Mouse (Mus musculus) liver, postnatal 0 days (tissue): ENCODE results near the gene Slc4a3. TPM values are rescaled to one million over a fixed set of nuclear protein-coding genes. Genes with fewer than 3 reads are reported as not detected.

Experiments used
- ATAC-seq: fragments of 200-750 bp; cut with Nextera tagmentation; 2 replicates; pipeline ENCODE4 v1.8.0; 2017; ENCODE audit warnings: mild to moderate bottlenecking, moderate library complexity
- DNase-seq: peaks from one replicate; pipeline ENCODE4 v3.0.0-alpha.2; 2016
- H3K27ac ChIP-seq: fragments of 300-500 bp; sonication (generic); 2 replicates; pipeline ENCODE4 v1.5.1; 2014; ENCODE audit warnings: antibody characterized with exemption, moderate library complexity, mild to moderate bottlenecking, low read depth
- H3K27me3 ChIP-seq: fragments of 300-500 bp; sonication (generic); 2 replicates; pipeline ENCODE4 v1.6.1; 2014; ENCODE audit warnings: low read length, control low read depth, mixed read lengths; ENCODE audit not compliant: insufficient read depth
- H3K36me3 ChIP-seq: fragments of 300-500 bp; sonication (generic); replicated peaks from 2 replicates; pipeline ENCODE4 v1.6.1; 2014; ENCODE audit warnings: mild to moderate bottlenecking, control low read depth, low read length, moderate library complexity, mixed read lengths; ENCODE audit not compliant: insufficient read depth
- H3K4me1 ChIP-seq: fragments of 300-500 bp; sonication (generic); 2 replicates; pipeline ENCODE4 v1.6.1; 2014; ENCODE audit warnings: antibody characterized with exemption, mild to moderate bottlenecking, control low read depth; ENCODE audit not compliant: insufficient read depth
- H3K4me2 ChIP-seq: fragments of 300-500 bp; sonication (generic); 2 replicates; pipeline ENCODE4 v1.6.1; 2014; ENCODE audit warnings: low read depth, mild to moderate bottlenecking, low read length, moderate library complexity, mixed read lengths
- H3K4me3 ChIP-seq: fragments of 300-500 bp; sonication (generic); 2 replicates; pipeline ENCODE4 v1.5.1; 2014; ENCODE audit warnings: low read depth, low read length
- H3K9ac ChIP-seq: fragments of 300-500 bp; sonication (generic); replicated peaks from 2 replicates; pipeline ENCODE4 v1.6.1; 2014; ENCODE audit warnings: mild to moderate bottlenecking, moderate library complexity
- H3K9me3 ChIP-seq: fragments of 300-500 bp; sonication (generic); 2 replicates; pipeline ENCODE4 v1.6.1; 2016; ENCODE audit warnings: mild to moderate bottlenecking, control low read depth, low read length, mixed read lengths
- CTCF ChIP-seq: sonication (generic); IDR thresholded peaks from 2 replicates; pipeline ENCODE4 v1.5.1; 2016; ENCODE audit warnings: antibody characterized with exemption, low read depth
- EP300 ChIP-seq: IDR thresholded peaks from 2 replicates; pipeline ENCODE4 v1.6.1; 2016; ENCODE audit warnings: antibody characterized with exemption, low read depth, mild to moderate bottlenecking
- WGBS: fragments of 180-500 bp; shearing (Covaris S2); extraction: QIAGEN DNeasy Blood & Tissue Kit; methylation state at CpG from one replicate; pipeline ENCODE4 v1.1.7; 2014; ENCODE audit not compliant: insufficient replicate concordance; 5-methylcytosine and 5-hydroxymethylcytosine counted together
- polyA plus RNA-seq: library from polyadenylated mRNA; unstranded; fragments of >200 nt; fragmentation: Nextera tagmentation; extraction: Ambion mirVana; gene quantifications from 2 replicates; pipeline ENCODE4 v1.2.1, GENCODE M21; 2015

Slc4a3 gene
- polyA plus RNA-seq, 1 experiment from 2014 or later = 0.42 TPM

- H3K4me2 ChIP-seq = no peak overlapping the region
- no peak for DNase-seq
- H3K36me3 ChIP-seq = no peaks in the 10 kb centered on the region
- H3K27ac ChIP-seq = no peak overlapping the region
- TF ChIP-seq EP300 = no peak
- no peak for TF ChIP-seq CTCF
- no peak for ATAC-seq
- no peak overlapping the region for H3K9ac ChIP-seq
- 66% methylated on average over 17 of the region's 17 CpGs for WGBS
- H3K27me3 ChIP-seq = no peaks in the 10 kb centered on the region
- H3K4me3 ChIP-seq = no peak overlapping the region
- H3K9me3 ChIP-seq = no peaks in the 10 kb centered on the region
- H3K4me1 ChIP-seq = no peaks in the 10 kb centered on the region
Measured at GRCm38 (mm10) chr1:75574476-75575310, 28.6 kb downstream of the Slc4a3 start.

- Histone ChIP-seq H3K9ac (no peak overlapping the region), H3K9me3 (no peaks in the 10 kb centered on the region), H3K4me1 (no peaks in the 10 kb centered on the region), H3K27me3 (no peaks in the 10 kb centered on the region), H3K4me2 (no peak overlapping the region), H3K4me3 (no peak overlapping the region), H3K36me3 (no peaks in the 10 kb centered on the region), H3K27ac (no peak overlapping the region)
- TF ChIP-seq EP300 (no peak), CTCF (no peak)
- no peak for ATAC-seq
- no peak for DNase-seq
- 65% methylated on average over 7 of the region's 7 CpGs for whole genome bisulfite sequencing
Measured at GRCm38 (mm10) chr1:75581936-75582624, 36.0 kb downstream of the Slc4a3 start.

- no peak for ATAC-seq
- H3K27me3 ChIP-seq = no peaks in the 10 kb centered on the region
- 80% methylated on average over 5 of the region's 5 CpGs for WGBS
Measured at GRCm38 (mm10) chr1:75582625-75582956, 36.5 kb downstream of the Slc4a3 start.

GRCm38 (mm10) chr1:75583034-75583433, 37.0 kb downstream of the Slc4a3 start:
- Histone ChIP-seq H3K9ac (no peak overlapping the region), H3K4me2 (no peak overlapping the region), H3K9me3 (no peaks in the 10 kb centered on the region), H3K27me3 (no peaks in the 10 kb centered on the region), H3K36me3 (no peaks in the 10 kb centered on the region), H3K27ac (no peak overlapping the region), H3K4me3 (no peak overlapping the region), H3K4me1 (no peaks in the 10 kb centered on the region)
- no peak for ATAC-seq
- DNase-seq = no peak
- TF ChIP-seq EP300 (no peak), CTCF (no peak)
- 63% methylated on average over 10 of the region's 10 CpGs for WGBS

More at GRCm38 (mm10) chr1:75582625-75582956, 36.5 kb downstream of the Slc4a3 start:
- Histone ChIP-seq H3K4me2 (no peak overlapping the region), H3K4me1 (no peaks in the 10 kb centered on the region), H3K9ac (no peak overlapping the region), H3K9me3 (no peaks in the 10 kb centered on the region), H3K4me3 (no peak overlapping the region), H3K36me3 (no peaks in the 10 kb centered on the region), H3K27ac (no peak overlapping the region)
- DNase-seq = no peak
- TF ChIP-seq CTCF = no peak
- no peak for TF ChIP-seq EP300

DNA sequence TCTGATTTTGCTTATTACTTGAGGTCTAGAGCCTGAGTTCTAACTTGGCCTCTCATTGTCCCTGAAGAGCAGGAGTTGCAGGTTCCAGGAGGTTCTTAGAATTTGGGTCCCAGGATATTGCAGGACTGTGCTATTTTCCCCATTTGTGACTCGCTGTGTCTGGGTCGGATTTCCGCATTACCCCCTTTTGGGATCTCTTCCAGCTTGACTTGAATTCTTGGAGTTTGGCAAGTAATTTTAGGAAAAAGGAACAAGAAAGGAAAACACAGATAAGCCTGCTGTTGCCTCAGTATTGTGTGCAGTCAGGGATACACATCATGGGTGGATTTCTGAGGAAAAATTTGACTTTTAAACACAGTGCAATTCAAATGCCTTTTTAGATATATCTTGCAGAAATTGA, 40.7 kb downstream of the Slc4a3 start:
- Histone ChIP-seq H3K9me3 (no peaks in the 10 kb centered on the region), H3K4me2 (no peak overlapping the region), H3K9ac (no peak overlapping the region), H3K4me1 (no peaks in the 10 kb centered on the region), H3K27ac (no peak overlapping the region), H3K27me3 (no peaks in the 10 kb centered on the region), H3K36me3 (no peaks in the 10 kb centered on the region), H3K4me3 (no peak overlapping the region)
- DNase-seq (no peak), ATAC-seq (no peak)
- WGBS = 71% methylated on average over 3 of the region's 3 CpGs
- TF ChIP-seq CTCF (no peak), EP300 (no peak)
